Mouse (Mus musculus) A20 (cell line): Measurements from ENCODE around the gene Gm11569.
"Not testable (repeated sequence)": the region's sequence is repeated elsewhere in the genome, so short reads cannot be mapped to it uniquely, and the experiment has no call there.

Source experiments
- DNase-seq: peaks from one replicate; pipeline ENCODE4 v3.0.0-alpha.2; 2011; ENCODE audit warnings: low read depth, low spot score

Gm11569 gene

GRCm38 (mm10) chr11:99798832-99799231 lies at the start of gene Gm11569:
Gene Gm11569 (minus strand): TSS chr11:99798932.
- not testable (repeated sequence) for DNase-seq

GRCm38 (mm10) chr11:99846746-99847145 lies 48.0 kb upstream of the Gm11569 start:
- no peak for DNase-seq

- DNase-seq = no peak
These were observed 43.5 kb upstream of the Gm11569 start for GRCm38 (mm10) chr11:99842185-99842584.

- no peak for DNase-seq
These were observed 39.2 kb upstream of the Gm11569 start, which contains the start of gene 2300003K06Rik for GRCm38 (mm10) chr11:99837966-99838365. Gene 2300003K06Rik (minus strand): TSS chr11:99838066.

GRCm38 (mm10) chr11:99815566-99815965 lies 16.8 kb upstream of the Gm11569 start, which contains the start of gene Gm11564:
Gene Gm11564 (minus strand): TSS chr11:99815666.
- not testable (repeated sequence) for DNase-seq

- DNase-seq = not testable (repeated sequence)
These were observed 11.1 kb upstream of the Gm11569 start, which contains the start of gene Krtap4-13 for GRCm38 (mm10) chr11:99809792-99810191. Gene Krtap4-13 (minus strand): TSS chr11:99809892.

GRCm38 (mm10) chr11:99804346-99804745 lies 5.6 kb upstream of the Gm11569 start, which contains the start of gene Gm11554:
Gene Gm11554 (minus strand): TSS chr11:99804446.
- not testable (repeated sequence) for DNase-seq

GRCm38 (mm10) chr11:99793367-99793766 lies 5.4 kb downstream of the Gm11569 start, which contains the start of gene Gm11596:
Gene Gm11596 (minus strand): TSS chr11:99793467.
- DNase-seq = no peak

GRCm38 (mm10) chr11:99784900-99785299 lies 13.8 kb downstream of the Gm11569 start, which contains the start of gene Krtap4-9:
Gene Krtap4-9 (plus strand): TSS chr11:99785200.
- not testable (repeated sequence) for DNase-seq

GRCm38 (mm10) chr11:99780604-99781003 lies 18.1 kb downstream of the Gm11569 start, which contains the start of gene Krtap4-8:
Gene Krtap4-8 (minus strand): TSS chr11:99780704.
- DNase-seq = no peak

GRCm38 (mm10) chr11:99778401-99778800 lies 20.3 kb downstream of the Gm11569 start:
- DNase-seq = no peak

GRCm38 (mm10) chr11:99772813-99773212 lies 25.9 kb downstream of the Gm11569 start, which contains the start of gene Gm11595:
Gene Gm11595 (minus strand): TSS chr11:99772913.
- DNase-seq = not testable (repeated sequence)

GRCm38 (mm10) chr11:99768410-99768809 lies 30.3 kb downstream of the Gm11569 start:
- no peak for DNase-seq

- no peak for DNase-seq
These were observed 39.9 kb downstream of the Gm11569 start for GRCm38 (mm10) chr11:99758877-99759276.
